ENCODE assay signal across 23 mouse cellular contexts in genomic region chr10:4435416-4435815, GRCm38 (mm10). TPM values are rescaled to one million over a fixed set of nuclear protein-coding genes. Genes with fewer than 3 reads are reported as not detected.
"Had no signal": no experiment of that assay in that cellular context is flagged by ENCODE, and none has a peak within 500 bp of the region (broad histone marks: within the 10 kb centered on the region; RNA-seq: fewer than 3 reads in every experiment).

No protein-coding gene starts in this region.

- H3K27ac ChIP-seq: midbrain, embryonic 10.5 days; midbrain, embryonic 12.5 days; neural tube, embryonic 13.5 days; neural tube, embryonic 15.5 days had no signal

- H3K9me3 ChIP-seq: midbrain, embryonic 10.5 days; midbrain, embryonic 12.5 days; neural tube, embryonic 13.5 days; neural tube, embryonic 15.5 days had no signal

- H3K9ac ChIP-seq: lung, embryonic 14.5 days; midbrain, embryonic 12.5 days; neural tube, embryonic 13.5 days; neural tube, embryonic 15.5 days had no signal

- DNase-seq: lung, adult 18-20 months; lung, embryonic 14.5 days; lung, postnatal 10 days; lung, postnatal 4 days; midbrain, embryonic 14.5 days; retina, postnatal 1 day; right cerebral cortex, adult 18-20 months; right cerebral cortex, postnatal 25 days; right cerebral cortex, postnatal 4 days; spleen, adult 18-20 months; thymus, postnatal 14 days; thymus, postnatal 36 days had no signal

- ATAC-seq: midbrain, embryonic 16.5 days had no signal

- H3K4me3 ChIP-seq: midbrain, embryonic 10.5 days; midbrain, embryonic 12.5 days; myocyte; neural tube, embryonic 13.5 days; neural tube, embryonic 15.5 days had no signal

- H3K4me2 ChIP-seq: lung, embryonic 14.5 days; midbrain, embryonic 12.5 days; neural tube, embryonic 13.5 days; neural tube, embryonic 15.5 days had no signal

- H3K27me3 ChIP-seq: midbrain, embryonic 12.5 days; neural tube, embryonic 13.5 days; neural tube, embryonic 15.5 days had no signal

RNA-seq across cellular contexts. Expression of gene Ccdc170, which starts 46.9 kb away (rescaled TPM):
- total RNA-seq: megakaryocyte-erythroid progenitor cell, adult 5-6 weeks had no signal
- polyA plus RNA-seq: liver, embryonic 16.5 days; midbrain, embryonic 10.5 days; neural tube, embryonic 11.5 days; neural tube, embryonic 13.5 days; small intestine, adult 2 months; stomach, embryonic 14.5 days had no signal
